Mouse (Mus musculus) fibroblast of lung, adult 2 months (primary cell): Measurements from ENCODE around the gene Celsr3.

Source experiments
- DNase-seq: peaks from one replicate; pipeline ENCODE4 v3.0.0-alpha.2; 2011; ENCODE audit warnings: low read depth

The Celsr3 gene

GRCm38 (mm10) chr9:108825820-108826699, at the start of gene Celsr3:
Celsr3 (plus strand) TSS chr9:108826320.
- no peak for DNase-seq

- DNase-seq: no peak
Measured at GRCm38 (mm10) chr9:108776614-108777013, 49.5 kb upstream of the Celsr3 start.

- DNase-seq: no peak
Measured at GRCm38 (mm10) chr9:108777276-108777675, 48.8 kb upstream of the Celsr3 start.

GRCm38 (mm10) chr9:108780959-108781358, 45.2 kb upstream of the Celsr3 start:
- DNase-seq: no peak

- DNase-seq: no peak
Measured at GRCm38 (mm10) chr9:108781891-108782290, 44.2 kb upstream of the Celsr3 start.

GRCm38 (mm10) chr9:108782836-108783547, 43.1 kb upstream of the Celsr3 start:
- no peak for DNase-seq

- DNase-seq: peak; percentile 79
Measured at GRCm38 (mm10) chr9:108783548-108784463, 42.3 kb upstream of the Celsr3 start, which contains the start of gene Ip6k2. Ip6k2 (plus strand) TSS chr9:108783796.

GRCm38 (mm10) chr9:108785416-108785815, 40.7 kb upstream of the Celsr3 start:
- DNase-seq: no peak

- no peak for DNase-seq
Measured at GRCm38 (mm10) chr9:108786494-108786893, 39.6 kb upstream of the Celsr3 start.

- DNase-seq: no peak
Measured at GRCm38 (mm10) chr9:108787080-108787479, 39.0 kb upstream of the Celsr3 start.

GRCm38 (mm10) chr9:108788713-108789112, 37.4 kb upstream of the Celsr3 start:
- DNase-seq: no peak

GRCm38 (mm10) chr9:108792307-108792706, 33.8 kb upstream of the Celsr3 start:
- DNase-seq: no peak

- no peak for DNase-seq
Measured at GRCm38 (mm10) chr9:108792730-108793129, 33.4 kb upstream of the Celsr3 start.

GRCm38 (mm10) chr9:108795281-108795680, 30.8 kb upstream of the Celsr3 start:
- DNase-seq: no peak

- no peak for DNase-seq
Measured at GRCm38 (mm10) chr9:108795762-108796161, 30.4 kb upstream of the Celsr3 start.

GRCm38 (mm10) chr9:108796351-108796981, 29.7 kb upstream of the Celsr3 start:
- DNase-seq: peak; percentile 51

- no peak for DNase-seq
Measured at GRCm38 (mm10) chr9:108797477-108797876, 28.6 kb upstream of the Celsr3 start.

GRCm38 (mm10) chr9:108798508-108799075, 27.5 kb upstream of the Celsr3 start:
- DNase-seq: no peak

GRCm38 (mm10) chr9:108799564-108799963, 26.6 kb upstream of the Celsr3 start:
- no peak for DNase-seq

GRCm38 (mm10) chr9:108805768-108806167, 20.4 kb upstream of the Celsr3 start:
- DNase-seq: no peak

GRCm38 (mm10) chr9:108806379-108806778, 19.7 kb upstream of the Celsr3 start:
- DNase-seq: no peak
